Mouse (Mus musculus): Measurements from ENCODE around the gene Gucy2g.

Gene Gucy2g

DNA sequence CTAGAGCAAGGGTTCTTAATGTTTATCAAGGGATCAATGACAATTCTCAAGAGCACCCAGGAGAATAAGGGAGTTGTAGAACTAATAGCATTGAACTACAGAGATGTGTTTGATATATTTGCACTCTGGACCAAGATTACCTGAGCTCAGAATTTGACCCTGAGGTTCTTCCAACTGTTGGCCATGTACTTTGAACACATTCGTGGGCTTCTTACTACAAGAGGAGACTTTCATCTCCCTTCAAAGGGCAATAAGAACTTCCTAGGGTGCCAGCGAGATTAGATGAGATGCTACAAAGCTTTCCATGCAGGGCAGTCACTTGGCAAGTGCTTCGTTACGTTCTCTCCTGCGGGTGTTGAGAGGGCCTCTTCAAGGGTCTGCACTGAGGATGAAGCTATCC, 6.5 kb upstream of the Gucy2g start:
- DNase-seq, result no peak

DNA sequence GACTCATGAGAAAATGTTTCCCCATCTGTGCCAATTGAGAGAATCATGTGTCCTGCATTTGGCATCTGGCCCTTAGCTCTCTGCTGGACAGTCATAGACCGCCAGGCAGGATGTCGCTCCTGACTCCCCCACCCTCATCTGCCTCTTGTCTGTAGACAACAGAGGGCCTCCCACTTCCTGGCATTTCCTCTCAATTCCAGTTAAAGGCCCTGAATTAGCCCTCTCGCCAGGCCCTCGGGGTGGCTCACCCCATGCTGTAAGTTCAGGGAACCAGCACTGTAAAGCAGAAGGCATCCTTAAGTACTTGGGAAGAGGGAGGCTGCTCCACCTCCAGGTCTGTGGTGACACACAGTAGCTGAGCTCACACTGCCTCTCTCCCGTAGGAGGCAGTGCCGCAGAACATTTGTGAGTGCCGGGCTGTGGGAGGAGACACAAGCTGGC, 3.8 kb upstream of the Gucy2g start:
- peak; percentile 22 for DNase-seq

DNA sequence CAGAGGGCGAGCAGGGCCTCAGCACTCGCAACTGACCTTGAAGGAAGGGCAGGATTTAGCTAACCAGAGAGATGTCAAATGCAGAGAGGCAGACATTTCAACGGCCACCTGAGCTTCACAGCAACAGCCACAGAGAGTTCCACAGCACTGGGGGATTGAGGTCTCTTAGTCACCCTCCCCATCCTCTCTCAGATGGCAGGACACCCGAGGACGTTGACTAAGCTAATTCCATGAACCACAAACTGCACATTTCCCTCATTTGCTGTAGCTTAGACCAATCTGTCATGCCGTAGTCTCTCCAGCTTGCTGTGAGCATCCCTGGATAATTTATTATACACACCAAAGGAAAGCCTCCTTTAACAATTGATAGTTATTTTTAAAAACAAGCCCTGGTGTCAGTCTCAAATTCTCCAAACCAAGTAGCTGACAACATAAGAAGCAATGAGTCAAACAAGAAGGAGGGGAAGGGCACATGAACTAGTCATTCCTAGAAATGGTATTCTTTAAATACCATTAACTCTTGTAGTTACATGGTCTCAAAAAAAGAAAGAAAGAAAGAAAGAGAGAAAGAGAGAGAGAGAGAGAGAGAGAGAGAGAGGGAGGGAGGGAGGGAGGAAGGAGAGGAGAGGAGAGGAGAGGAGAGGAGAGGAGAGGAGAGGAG, 1.1 kb downstream of the Gucy2g start:
- no peak for DNase-seq

DNA sequence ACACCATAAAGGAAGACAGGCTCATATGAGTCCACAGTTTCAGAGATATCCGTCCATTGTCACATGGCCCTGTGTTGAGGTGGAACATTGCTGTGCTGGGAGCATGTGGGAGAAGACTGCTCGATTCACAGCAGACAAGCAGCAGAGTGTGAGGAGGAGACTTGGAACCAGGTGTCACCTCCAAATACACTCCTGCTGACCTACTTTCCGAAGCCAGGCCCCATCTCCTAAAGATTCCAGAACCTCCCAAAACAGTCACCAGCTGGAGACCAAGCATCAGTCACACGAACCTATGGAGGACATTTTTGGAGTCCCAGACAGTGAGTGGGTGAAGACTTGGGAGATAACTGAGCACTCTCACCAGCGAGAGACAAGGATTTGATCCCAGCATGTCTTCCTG, 4.5 kb downstream of the Gucy2g start:
- DNase-seq, result no peak

DNA sequence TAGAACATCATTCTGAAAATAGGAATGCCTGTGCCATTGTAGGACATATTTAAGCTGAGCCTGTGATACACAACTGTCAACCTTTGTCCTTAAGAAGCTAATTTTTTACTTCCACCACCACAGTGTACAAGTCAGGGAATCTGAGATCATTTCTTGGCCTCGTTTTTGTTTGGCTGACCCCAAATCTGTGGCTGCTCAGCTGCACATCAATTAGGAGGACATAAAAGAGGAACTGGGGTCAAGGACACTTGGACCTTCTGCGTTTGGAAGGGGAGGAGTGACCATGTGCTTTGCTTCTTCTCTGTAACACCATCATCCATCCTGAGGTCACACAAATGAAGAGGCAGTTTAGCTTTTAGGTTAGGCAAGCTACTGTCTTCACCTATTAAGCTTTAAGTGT, 5.0 kb downstream of the Gucy2g start:
- DNase-seq, result no peak

DNA sequence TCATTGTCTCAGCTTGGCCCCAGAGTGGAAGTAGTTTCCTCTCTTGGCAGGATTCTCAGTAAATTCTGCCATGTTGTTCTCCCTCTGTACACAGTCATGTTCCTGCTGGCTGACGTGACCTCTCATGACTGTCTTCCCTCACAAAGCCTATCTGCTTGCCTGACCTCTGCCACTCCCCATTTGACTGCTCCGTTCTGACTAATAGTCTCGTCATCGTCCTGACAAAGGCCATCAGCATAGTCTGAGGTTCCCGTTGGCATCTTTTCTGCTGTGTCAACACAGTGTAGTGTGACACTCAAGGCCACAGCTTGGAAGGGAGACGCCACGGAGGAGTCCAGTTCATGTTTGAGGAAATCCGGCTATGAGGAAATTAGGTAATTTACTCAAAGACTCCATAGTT, 8.9 kb downstream of the Gucy2g start:
- peak; percentile 12 for DNase-seq

DNA sequence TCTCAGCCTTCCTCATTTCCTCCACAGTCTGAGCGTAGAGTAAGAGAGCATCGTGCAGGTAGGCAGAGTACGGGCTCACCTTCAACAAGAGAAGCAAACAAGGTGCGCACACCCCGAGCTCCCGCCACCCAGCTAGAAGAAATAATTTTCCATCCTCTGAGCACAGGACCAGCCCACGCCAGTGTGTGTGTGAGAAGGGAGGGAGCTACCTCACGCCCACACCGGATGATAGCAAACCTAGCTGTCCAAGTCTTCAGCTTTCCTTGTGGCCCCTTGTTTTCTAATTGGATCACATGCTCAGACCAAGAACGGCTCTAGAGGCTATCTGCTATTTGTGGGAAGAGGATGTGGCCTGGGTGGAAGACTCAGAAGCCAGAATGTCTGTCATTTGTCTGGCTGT, 10.0 kb downstream of the Gucy2g start:
- no peak for DNase-seq

DNA sequence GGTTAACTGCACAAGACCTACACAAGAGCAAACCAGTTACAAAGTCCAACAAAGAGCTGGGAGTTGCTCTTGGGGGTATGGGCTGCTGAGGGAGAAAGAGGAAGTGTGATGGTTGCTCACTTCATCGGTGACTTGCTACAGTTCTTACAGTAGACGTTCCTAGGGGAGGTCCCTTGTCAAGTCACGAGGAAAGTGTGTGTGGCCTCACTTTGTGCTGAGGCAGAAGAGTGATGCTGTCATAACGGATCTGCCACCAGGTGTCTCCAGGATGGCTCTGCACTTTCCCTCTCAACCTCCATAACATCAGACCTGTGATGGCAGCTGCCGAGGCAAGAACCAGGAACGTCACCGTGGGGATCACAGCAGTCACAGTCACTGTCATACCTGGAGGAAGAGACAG, 13.9 kb downstream of the Gucy2g start:
- DNase-seq, result no peak

DNA sequence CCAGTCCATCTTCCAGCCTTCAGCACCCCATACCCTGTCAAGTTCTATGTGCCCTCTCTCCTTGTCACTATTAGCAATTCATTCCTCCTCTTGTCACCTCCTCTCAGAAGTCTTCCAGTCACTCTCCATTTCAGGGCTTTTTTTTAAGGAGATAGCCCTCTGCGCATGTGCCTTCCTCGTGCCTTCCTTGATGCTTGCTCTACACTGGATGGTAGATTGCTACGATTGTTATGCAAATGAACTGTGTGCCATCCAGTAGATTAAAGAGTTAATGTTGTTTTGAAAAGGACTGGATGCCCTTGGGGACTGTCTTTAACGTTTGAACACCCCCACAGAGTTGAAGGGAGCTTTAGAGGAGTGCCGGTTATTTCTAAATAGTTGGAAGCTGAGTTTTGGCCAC, 14.4 kb downstream of the Gucy2g start:
- DNase-seq, result no peak

DNA sequence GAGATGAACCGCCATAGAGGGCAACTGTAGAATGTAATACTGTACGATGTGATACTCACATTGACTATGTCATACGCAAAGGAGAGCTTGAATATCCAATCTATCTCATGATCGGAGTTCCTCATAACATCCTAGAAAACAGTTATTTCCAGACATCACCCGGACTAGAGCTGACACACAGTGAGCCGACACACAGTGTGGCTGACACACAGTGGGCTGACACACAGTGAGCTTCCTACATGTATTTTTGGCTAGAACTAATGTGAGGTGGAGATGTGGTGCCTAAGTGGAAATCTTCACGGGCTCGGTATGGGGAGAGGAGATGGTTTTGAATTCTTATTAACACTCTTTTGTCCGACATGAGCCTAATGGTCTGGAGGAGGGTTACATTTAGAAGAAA, 18.8 kb downstream of the Gucy2g start:
- no peak for DNase-seq

DNA sequence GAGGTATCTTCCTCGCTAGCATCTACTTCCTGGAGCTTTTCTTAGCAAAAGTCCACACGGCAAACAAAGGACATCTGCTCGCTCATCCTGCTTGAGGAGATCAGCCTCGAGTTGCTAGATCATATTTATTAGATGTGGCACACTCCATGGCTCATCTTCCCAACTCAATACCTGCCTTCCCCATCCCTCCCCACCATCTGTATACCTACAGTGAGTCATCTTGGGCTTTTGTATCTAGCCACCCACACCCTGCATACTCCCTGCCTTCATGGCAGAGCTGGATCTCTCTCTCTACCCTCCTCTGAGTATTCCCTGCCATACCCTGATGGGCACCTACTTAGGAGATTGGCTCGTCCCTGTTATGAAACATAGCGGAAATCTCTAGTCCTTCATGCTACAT, 19.8 kb downstream of the Gucy2g start:
- no peak for DNase-seq

DNA sequence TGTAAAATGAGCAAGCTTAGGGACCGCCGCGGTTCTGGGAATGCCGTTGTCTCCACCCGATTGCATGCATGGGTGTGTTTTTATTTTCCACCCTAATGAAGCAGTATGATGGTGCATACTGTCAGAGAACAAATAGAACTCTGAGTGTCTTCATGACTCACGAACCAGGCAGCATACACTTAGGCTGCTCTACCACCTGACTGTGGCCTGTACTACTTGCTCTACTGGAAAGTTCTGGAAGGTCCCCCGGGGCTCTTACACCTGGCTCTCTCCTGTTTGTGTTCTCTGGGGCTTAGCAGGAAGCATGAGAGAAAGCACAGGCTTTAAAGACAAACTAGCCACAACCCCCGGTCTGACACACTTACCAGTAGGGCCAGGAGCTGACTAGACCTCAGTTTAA, 21.7 kb downstream of the Gucy2g start:
- no peak for DNase-seq

DNA sequence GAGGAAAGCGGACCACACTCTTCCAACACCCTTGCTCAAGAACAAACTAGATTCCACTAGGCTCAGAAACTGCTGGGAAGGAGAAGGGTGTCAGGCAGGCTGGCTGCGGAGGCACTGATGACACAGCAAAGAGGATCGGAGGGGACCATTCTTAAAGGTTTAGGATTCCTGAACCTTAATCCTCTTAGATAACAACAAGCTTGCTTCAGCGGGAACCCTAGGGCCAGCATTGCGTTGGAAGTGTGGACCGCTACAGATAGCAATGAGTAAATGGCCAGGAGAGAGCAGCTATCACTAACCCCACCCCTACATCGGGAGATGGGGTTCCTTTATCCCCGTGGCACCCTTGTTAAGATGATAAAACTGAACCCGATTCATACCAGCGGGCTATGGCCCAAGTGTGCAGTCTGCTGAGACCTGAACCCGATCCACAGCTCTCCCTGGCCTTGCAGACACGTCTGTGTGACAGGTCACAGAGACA, 22.3 kb downstream of the Gucy2g start:
- DNase-seq, result no peak

DNA sequence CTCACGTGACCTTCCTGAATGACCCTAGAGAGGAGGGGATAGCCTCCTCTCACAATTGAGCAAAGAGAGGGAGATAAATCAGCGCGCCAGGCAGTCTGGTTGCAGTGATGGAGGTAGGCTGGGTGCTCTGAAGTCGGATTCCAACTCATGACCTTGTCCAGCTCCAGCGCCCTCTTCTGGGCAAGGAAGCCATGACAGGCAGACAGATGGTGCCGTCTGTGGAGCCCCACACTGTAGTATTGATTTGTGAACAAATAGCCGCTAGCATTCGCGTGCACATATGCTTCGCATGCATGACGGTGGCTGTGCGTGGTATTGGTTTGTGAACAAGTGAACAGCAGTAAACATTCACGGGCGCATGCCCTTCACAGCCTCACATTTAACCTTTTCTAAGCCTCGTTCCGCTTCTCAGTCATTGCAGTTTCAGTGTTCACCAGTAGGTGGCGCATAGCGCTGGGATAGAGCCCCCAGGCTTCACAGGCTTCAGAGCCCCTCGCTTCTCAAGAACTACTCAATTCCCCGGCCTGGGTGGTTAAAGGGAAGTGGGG, 22.8 kb downstream of the Gucy2g start:
- peak; percentile 92 for DNase-seq

DNA sequence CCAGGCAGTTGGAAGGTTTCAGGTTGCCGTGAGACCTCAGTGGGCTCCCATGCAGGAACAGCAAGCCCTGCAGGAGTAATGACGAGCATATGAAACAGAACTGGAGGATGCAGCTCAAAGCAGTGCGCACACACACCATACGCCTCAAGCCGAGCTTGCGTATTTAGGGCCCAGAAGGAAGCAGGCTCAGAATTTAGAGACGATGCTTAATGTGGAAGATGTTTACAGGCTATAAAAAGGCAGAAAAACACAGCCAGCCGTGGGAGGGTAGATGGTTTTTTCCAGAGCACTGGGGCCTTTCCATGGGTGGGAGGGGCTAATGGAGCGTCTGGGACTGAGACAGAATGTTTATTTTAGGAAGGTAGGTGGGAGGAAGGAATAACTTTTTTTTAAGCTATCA, 23.7 kb downstream of the Gucy2g start:
- DNase-seq, result no peak

DNA sequence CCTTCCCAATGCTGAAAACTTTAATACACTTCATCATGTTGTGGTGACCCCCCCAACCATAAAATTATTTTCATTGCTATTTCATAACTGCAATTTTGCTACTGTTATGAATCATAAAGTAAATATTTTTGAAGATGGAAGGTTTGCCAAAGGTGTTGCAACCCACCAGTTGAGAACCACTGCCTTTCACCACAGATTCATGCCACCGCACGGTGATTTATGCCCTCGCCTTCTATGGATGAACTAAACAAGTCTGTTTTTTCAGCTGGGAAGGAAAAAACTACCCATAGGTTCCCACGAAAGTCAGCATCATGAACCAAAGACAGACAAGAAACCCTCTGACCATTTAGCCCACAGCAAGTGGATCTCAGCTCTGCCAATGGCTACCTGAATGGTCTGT, 24.2 kb downstream of the Gucy2g start:
- DNase-seq, result no peak

DNA sequence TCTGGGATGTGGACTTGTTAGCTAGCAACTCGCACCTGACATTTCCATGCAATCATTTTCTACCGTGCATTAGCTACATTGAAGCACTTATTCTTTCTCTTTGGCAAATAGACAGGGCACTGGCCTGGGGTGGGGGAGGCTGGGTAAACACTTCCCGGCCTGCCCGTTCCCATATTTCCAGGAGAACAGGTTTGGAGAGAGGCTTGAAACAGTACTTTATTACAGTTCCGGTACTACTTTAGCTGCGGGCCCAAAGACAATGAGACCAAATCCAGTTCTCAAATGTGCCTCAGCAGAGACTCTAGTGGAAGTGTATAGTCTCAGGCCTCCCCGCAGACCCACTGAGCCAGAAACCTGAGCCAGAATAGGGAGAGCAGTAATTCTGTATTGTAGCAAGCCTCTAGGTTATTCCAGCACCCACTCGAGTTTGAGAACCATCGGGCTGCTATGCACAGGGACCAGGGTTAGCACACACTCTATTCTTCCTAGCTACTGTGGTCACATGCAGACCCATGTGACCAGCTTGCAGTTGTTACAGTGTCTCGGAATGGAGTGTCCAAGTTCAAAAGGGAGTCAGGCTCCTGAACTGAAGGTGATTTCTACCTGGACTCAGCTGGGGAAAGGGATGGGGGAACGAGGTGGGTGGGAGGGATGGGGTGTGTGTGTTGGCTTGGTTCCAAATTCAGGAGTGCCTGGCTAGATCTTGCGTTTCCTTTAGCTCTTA, 27.3 kb downstream of the Gucy2g start:
- no peak for DNase-seq

DNA sequence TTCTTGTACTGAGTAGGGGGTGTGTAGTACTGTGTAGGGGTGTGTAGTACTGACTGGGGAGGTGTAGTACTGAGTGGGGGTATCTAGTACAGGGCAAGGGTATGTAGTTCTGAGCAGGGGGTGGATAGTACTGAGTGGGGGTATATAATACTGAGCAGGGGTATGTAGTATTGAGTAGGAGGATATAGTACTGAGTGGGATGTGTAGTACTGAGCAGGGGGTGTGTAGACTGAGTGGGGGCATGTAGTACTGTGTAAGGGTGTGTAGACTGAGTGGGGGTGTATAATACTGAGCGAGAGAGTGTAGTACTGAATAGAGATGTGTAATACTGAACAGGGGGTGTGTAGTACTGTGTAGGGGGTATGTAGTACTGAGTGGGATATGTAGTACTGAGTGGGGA, 29.3 kb downstream of the Gucy2g start:
- no peak for DNase-seq

DNA sequence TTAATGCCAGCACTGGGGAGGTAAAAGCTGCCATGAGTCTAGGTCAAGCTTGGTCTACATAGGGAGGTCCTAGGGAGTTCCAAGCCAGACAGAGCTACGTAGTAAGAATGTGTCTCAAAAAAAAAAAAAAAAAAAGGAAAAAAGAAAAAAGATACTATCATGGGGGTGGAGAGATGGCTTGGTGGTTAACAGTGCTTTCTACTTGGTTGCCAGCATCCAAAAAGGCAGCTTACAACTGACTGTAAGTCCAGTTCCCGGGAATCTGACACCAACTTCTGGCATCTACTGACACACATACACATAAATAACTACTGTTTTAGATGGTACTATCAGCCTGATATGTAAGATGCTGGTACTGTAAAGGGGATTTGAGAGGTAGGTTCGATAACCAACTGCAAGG, 32.0 kb downstream of the Gucy2g start:
- no peak for DNase-seq

DNA sequence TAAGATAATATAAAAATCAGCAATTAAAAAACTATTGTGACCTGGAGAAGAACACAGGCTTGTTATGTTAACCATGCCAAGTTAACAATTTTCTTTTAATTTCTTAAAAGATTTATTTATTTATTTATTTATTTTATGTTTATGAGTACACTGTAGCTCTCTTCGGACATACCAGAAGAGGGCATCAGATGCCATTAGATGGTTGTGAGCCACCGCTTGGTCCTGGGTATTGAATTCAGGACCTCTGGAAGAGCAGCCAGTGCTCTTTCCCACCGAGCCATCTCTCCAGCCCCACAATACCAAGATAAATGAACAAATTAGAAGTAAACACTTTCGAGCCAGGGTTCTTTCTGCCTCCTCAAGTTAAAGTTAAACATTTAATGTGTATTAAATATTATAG, 32.4 kb downstream of the Gucy2g start:
- no peak for DNase-seq

DNA sequence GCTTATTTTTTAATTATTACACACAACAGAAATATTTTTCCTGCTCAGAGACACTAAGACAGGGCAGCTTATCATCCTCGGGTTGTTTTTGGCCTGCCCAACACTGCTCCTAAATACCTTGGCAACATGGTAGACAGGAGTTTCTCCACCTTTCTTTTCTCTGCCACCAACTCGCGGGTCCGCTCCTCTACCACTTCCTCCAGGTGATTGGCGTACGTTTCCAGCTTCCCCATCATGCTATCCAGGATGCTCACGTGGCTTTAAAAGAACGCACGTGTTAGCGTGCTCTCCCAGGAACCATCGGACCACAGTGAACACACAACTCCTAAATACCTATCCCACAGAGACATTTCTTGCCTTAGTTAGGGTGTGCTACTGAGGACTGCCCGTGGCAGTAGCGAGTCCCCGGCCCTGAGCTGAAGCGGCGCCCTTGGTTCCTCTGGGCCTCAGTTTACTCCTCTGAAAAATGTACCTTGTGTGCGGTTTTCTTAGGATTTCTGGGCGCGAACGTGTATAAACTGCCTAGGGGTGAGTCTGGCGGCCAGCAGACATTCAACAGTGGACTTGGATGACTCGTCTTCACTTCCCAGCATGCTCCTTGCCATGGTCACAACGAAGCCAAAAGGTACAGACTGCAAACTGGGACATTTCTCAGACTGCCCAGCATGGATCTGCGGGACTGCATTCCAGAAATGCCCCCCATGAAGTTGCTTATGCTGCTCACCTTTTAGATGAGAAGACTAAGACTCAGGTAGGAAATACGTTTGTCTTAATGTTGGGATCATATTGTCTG, 33.1 kb downstream of the Gucy2g start:
- DNase-seq, result no peak

DNA sequence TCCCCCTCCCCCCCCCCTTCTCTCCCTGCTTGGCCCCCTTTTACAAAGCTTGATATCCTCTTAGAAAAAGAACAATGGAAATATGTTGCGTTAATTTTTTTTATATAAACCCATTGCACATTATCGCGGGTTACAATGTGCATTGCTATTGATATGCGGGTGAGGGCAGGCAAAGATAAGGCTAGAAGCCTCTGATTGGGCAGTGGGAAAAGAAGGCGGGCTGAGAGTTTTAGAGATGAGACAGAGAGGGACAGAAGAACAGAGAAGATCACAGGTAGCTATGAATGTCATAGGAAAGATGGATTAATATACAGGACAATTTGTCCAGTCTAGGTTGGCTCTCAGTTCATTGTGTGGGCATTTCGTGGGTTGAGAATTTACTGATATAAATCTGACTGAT, 33.8 kb downstream of the Gucy2g start:
- no peak for DNase-seq

DNA sequence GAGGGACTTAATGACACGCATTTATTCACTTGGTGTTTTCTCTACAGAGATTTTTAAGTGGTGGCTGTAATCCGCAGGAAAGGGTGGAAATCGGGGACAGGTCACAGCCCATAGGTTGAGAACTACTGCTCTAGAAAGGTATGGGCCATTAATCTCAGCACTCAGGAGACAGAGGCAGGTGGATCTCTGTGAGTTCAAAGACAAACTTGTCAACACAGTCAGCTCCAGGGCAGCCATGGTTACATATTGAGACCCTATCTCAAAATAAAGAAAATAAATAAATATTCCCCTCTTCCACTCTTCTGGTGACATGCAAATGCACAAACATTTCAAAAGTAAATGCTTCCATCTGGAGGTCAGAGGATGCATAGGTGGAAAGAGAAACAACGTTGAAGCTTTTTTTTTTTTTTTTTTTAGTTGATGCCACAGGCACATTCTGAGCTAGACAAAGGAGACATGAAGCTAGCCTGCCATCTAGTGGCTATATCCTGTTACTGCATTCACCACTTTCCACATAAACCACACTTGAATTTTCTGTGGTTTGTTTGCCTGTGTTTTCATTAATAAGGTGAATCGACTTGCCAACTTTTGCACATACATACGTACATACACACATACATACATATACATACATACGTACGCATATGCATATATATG, 34.4 kb downstream of the Gucy2g start:
- DNase-seq, result peak; percentile 82
